20 mouse cellular contexts compared by ENCODE assay signal in the genomic region with DNA sequence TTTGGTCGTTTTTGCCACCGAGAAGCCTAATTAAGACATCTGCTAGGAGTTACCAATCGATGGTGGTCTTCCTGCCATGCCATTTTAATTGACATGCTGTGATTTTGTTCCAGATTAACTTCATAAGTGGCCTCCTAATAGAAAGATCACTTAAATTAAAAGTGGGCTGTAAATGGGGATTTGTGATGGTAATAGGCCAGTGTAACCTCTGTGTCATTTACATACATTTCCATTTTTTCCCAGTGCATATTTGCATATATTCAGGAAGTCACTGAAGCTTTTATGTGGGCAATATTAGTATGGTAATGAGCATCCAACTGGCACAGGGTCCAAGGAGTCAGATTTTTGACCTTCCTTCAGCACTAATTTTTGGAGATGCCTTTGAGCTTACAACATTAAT.
A peak's percentile ranks its signal among the peaks of the same experiment; 100 is the strongest.
DNase-seq lines count a peak whose midpoint lies in the region; ATAC-seq and TF ChIP-seq lines count a peak whose summit lies in the region.
"Had no signal": no experiment of that assay in that cellular context is flagged by ENCODE, and none has a peak within 500 bp of the region (broad histone marks: within the 10 kb centered on the region; RNA-seq: fewer than 3 reads in every experiment).

No protein-coding gene starts in this region.

- intact Hi-C loops in heart, postnatal 36 days (cut with DNase I): no loop called here

- TF ChIP-seq CTCF in forebrain, postnatal 0 days (IDR thresholded peaks at IDR 0.05; ENCODE audit: low read depth): no peak
- no peak for TF ChIP-seq CTCF in hindbrain, postnatal 0 days (IDR thresholded peaks at IDR 0.05; ENCODE audit: low read depth)

- H3K9ac ChIP-seq in forebrain, embryonic 13.5 days: no peak overlapping the region
- H3K9ac ChIP-seq in forebrain, postnatal 0 days: no peak overlapping the region
- no peak overlapping the region for H3K9ac ChIP-seq in hindbrain, embryonic 12.5 days
- H3K9ac ChIP-seq in hindbrain, embryonic 16.5 days (ENCODE audit: low read depth, low read length): no peak overlapping the region
- no peak overlapping the region for H3K9ac ChIP-seq in midbrain, embryonic 14.5 days (replicated peaks; ENCODE audit: low read length)
- no peak overlapping the region for H3K9ac ChIP-seq in midbrain, embryonic 15.5 days
- H3K9ac ChIP-seq in hindbrain, postnatal 0 days (replicated peaks; ENCODE audit: low read length): no peak overlapping the region
- H3K9ac ChIP-seq: heart, embryonic 15.5 days; hindbrain, embryonic 15.5 days had no signal

- no peak overlapping the region for H3K4me3 ChIP-seq in forebrain, embryonic 13.5 days
- H3K4me3 ChIP-seq in forebrain, postnatal 0 days (ENCODE audit: low read depth, low read length): no peak overlapping the region
- no peak overlapping the region for H3K4me3 ChIP-seq in hindbrain, embryonic 12.5 days
- H3K4me3 ChIP-seq in hindbrain, embryonic 16.5 days (ENCODE audit: low read length): no peak overlapping the region
- H3K4me3 ChIP-seq in midbrain, embryonic 14.5 days (replicated peaks; ENCODE audit: low read depth, low read length): no peak overlapping the region
- no peak overlapping the region for H3K4me3 ChIP-seq in midbrain, embryonic 15.5 days
- no peak overlapping the region for H3K4me3 ChIP-seq in hindbrain, postnatal 0 days (ENCODE audit: low read length)
- H3K4me3 ChIP-seq: embryonic facial prominence, embryonic 10.5 days; heart, adult 2 months; heart, embryonic 15.5 days; hindbrain, embryonic 15.5 days had no signal

- H3K4me1 ChIP-seq in forebrain, embryonic 13.5 days: no peaks in the 10 kb centered on the region
- H3K4me1 ChIP-seq in forebrain, postnatal 0 days (ENCODE audit: insufficient read depth): no peaks in the 10 kb centered on the region
- H3K4me1 ChIP-seq in hindbrain, embryonic 12.5 days: no peaks in the 10 kb centered on the region
- no peaks in the 10 kb centered on the region for H3K4me1 ChIP-seq in hindbrain, embryonic 16.5 days (ENCODE audit: control insufficient read depth, insufficient read depth, low read depth, low read length)
- no peaks in the 10 kb centered on the region for H3K4me1 ChIP-seq in midbrain, embryonic 14.5 days (ENCODE audit: control insufficient read depth, insufficient read depth, low read length)
- no peaks in the 10 kb centered on the region for H3K4me1 ChIP-seq in midbrain, embryonic 15.5 days
- no peaks in the 10 kb centered on the region for H3K4me1 ChIP-seq in hindbrain, postnatal 0 days (ENCODE audit: insufficient read depth, low read length)
- H3K4me1 ChIP-seq: embryonic facial prominence, embryonic 10.5 days; heart, embryonic 15.5 days; hindbrain, embryonic 15.5 days had no signal

- no peaks in the 10 kb centered on the region for H3K9me3 ChIP-seq in forebrain, embryonic 13.5 days (replicated peaks)
- no peaks in the 10 kb centered on the region for H3K9me3 ChIP-seq in forebrain, postnatal 0 days (ENCODE audit: low read length)
- H3K9me3 ChIP-seq in hindbrain, embryonic 12.5 days (replicated peaks): no peaks in the 10 kb centered on the region
- H3K9me3 ChIP-seq in hindbrain, embryonic 16.5 days (ENCODE audit: control insufficient read depth, low read length): no peaks in the 10 kb centered on the region
- no peaks in the 10 kb centered on the region for H3K9me3 ChIP-seq in midbrain, embryonic 14.5 days (ENCODE audit: control insufficient read depth, low read length)
- no peaks in the 10 kb centered on the region for H3K9me3 ChIP-seq in midbrain, embryonic 15.5 days
- H3K9me3 ChIP-seq in hindbrain, postnatal 0 days (ENCODE audit: low read length): no peaks in the 10 kb centered on the region
- H3K9me3 ChIP-seq: embryonic facial prominence, embryonic 10.5 days; heart, embryonic 15.5 days; hindbrain, embryonic 15.5 days had no signal

- no peak overlapping the region for H3K4me2 ChIP-seq in forebrain, embryonic 13.5 days
- no peak overlapping the region for H3K4me2 ChIP-seq in forebrain, postnatal 0 days (ENCODE audit: low read depth)
- no peak overlapping the region for H3K4me2 ChIP-seq in hindbrain, embryonic 12.5 days (replicated peaks)
- no peak overlapping the region for H3K4me2 ChIP-seq in hindbrain, embryonic 16.5 days (ENCODE audit: low read length)
- no peak overlapping the region for H3K4me2 ChIP-seq in midbrain, embryonic 14.5 days (ENCODE audit: low read length)
- no peak overlapping the region for H3K4me2 ChIP-seq in midbrain, embryonic 15.5 days
- H3K4me2 ChIP-seq in hindbrain, postnatal 0 days (ENCODE audit: low read depth, low read length): no peak overlapping the region
- H3K4me2 ChIP-seq: heart, embryonic 11.5 days; heart, embryonic 15.5 days; hindbrain, embryonic 15.5 days had no signal

- no peak overlapping the region for H3K27ac ChIP-seq in forebrain, embryonic 13.5 days
- no peak overlapping the region for H3K27ac ChIP-seq in forebrain, postnatal 0 days (ENCODE audit: low read depth, low read length)
- H3K27ac ChIP-seq in hindbrain, embryonic 12.5 days: no peak overlapping the region
- H3K27ac ChIP-seq in hindbrain, embryonic 16.5 days (ENCODE audit: low read depth, low read length): no peak overlapping the region
- no peak overlapping the region for H3K27ac ChIP-seq in midbrain, embryonic 14.5 days (replicated peaks; ENCODE audit: low read depth, low read length)
- no peak overlapping the region for H3K27ac ChIP-seq in midbrain, embryonic 15.5 days
- no peak overlapping the region for H3K27ac ChIP-seq in hindbrain, postnatal 0 days
- H3K27ac ChIP-seq: embryonic facial prominence, embryonic 10.5 days; heart, adult 2 months; heart, embryonic 15.5 days; hindbrain, embryonic 15.5 days had no signal

- no peaks in the 10 kb centered on the region for H3K36me3 ChIP-seq in forebrain, embryonic 13.5 days (ENCODE audit: poor library complexity, severe bottlenecking)
- no peaks in the 10 kb centered on the region for H3K36me3 ChIP-seq in forebrain, postnatal 0 days (ENCODE audit: insufficient read depth)
- H3K36me3 ChIP-seq in hindbrain, embryonic 12.5 days: no peaks in the 10 kb centered on the region
- no peaks in the 10 kb centered on the region for H3K36me3 ChIP-seq in hindbrain, embryonic 16.5 days (ENCODE audit: control insufficient read depth, insufficient read depth, low read length)
- H3K36me3 ChIP-seq in midbrain, embryonic 14.5 days (ENCODE audit: control insufficient read depth, insufficient read depth, low read length): no peaks in the 10 kb centered on the region
- H3K36me3 ChIP-seq in midbrain, embryonic 15.5 days (replicated peaks): no peaks in the 10 kb centered on the region
- no peaks in the 10 kb centered on the region for H3K36me3 ChIP-seq in hindbrain, postnatal 0 days (ENCODE audit: insufficient read depth, low read length)
- H3K36me3 ChIP-seq: embryonic facial prominence, embryonic 10.5 days; heart, embryonic 15.5 days; hindbrain, embryonic 15.5 days had no signal

- DNase-seq in forebrain, postnatal 0 days: no peak
- DNase-seq in midbrain, embryonic 14.5 days: peak; percentile 30
- peak; percentile 5 for DNase-seq in hindbrain, postnatal 0 days (ENCODE audit: low spot score)
- DNase-seq in heart, postnatal 36 days: no peak
- DNase-seq: adrenal gland, postnatal 10 days; cerebellum, adult 18-20 months; cerebellum, adult 9-11 months; cerebellum, postnatal 36 days; gastrocnemius, postnatal 14 days; heart, adult 2 months; heart, postnatal 14 days; kidney, adult 11 months had no signal

- H3K27me3 ChIP-seq in forebrain, embryonic 13.5 days: no peaks in the 10 kb centered on the region
- no peaks in the 10 kb centered on the region for H3K27me3 ChIP-seq in forebrain, postnatal 0 days (ENCODE audit: insufficient read depth, low read length)
- H3K27me3 ChIP-seq in hindbrain, embryonic 12.5 days: no peaks in the 10 kb centered on the region
- H3K27me3 ChIP-seq in hindbrain, embryonic 16.5 days (replicated peaks; ENCODE audit: control insufficient read depth, insufficient read depth, low read length): no peaks in the 10 kb centered on the region
- no peaks in the 10 kb centered on the region for H3K27me3 ChIP-seq in midbrain, embryonic 14.5 days (ENCODE audit: control insufficient read depth, insufficient read depth, low read length)
- H3K27me3 ChIP-seq in midbrain, embryonic 15.5 days (replicated peaks): no peaks in the 10 kb centered on the region
- no peaks in the 10 kb centered on the region for H3K27me3 ChIP-seq in hindbrain, postnatal 0 days (ENCODE audit: insufficient read depth, low read length)
- H3K27me3 ChIP-seq: heart, embryonic 15.5 days; hindbrain, embryonic 15.5 days had no signal

- ATAC-seq in forebrain, embryonic 13.5 days: peak; percentile 62; the same call in 1 of the 2 replicates
- no peak for ATAC-seq in forebrain, postnatal 0 days
- peak; percentile 85 for ATAC-seq in hindbrain, embryonic 12.5 days (ENCODE audit: low FRiP score)
- ATAC-seq in hindbrain, embryonic 16.5 days: no peak
- ATAC-seq in midbrain, embryonic 14.5 days (ENCODE audit: low FRiP score, low TSS enrichment): no peak
- no peak for ATAC-seq in midbrain, embryonic 15.5 days (replicated peaks)
- no peak; the same call in 1 of the 2 replicates for ATAC-seq in hindbrain, postnatal 0 days

- 24% methylated on average over 3 of the region's 3 CpGs for WGBS in forebrain, embryonic 13.5 days
- WGBS in forebrain, postnatal 0 days: 27% methylated on average over 3 of the region's 3 CpGs
- WGBS in hindbrain, embryonic 12.5 days: 42% methylated on average over 3 of the region's 3 CpGs
- WGBS in hindbrain, embryonic 16.5 days: 28% methylated on average over 3 of the region's 3 CpGs
- 24% methylated on average over 3 of the region's 3 CpGs for WGBS in midbrain, embryonic 14.5 days
- 24% methylated on average over 3 of the region's 3 CpGs for WGBS in midbrain, embryonic 15.5 days
- WGBS in hindbrain, postnatal 0 days: 28% methylated on average over 3 of the region's 3 CpGs

Comparison
In these comparisons a context has a peak if more than half of its experiments do, and no peak if none do; other contexts are left out.
1. ATAC-seq: peak in forebrain, embryonic 13.5 days (single experiment) and hindbrain, embryonic 12.5 days (single experiment); none in forebrain, postnatal 0 days (single experiment), hindbrain, embryonic 16.5 days (single experiment), midbrain, embryonic 14.5 days (single experiment), midbrain, embryonic 15.5 days (single experiment) and hindbrain, postnatal 0 days (single experiment).
2. DNase-seq: peak in midbrain, embryonic 14.5 days (single experiment) and hindbrain, postnatal 0 days (single experiment); none in forebrain, postnatal 0 days (single experiment) and heart, postnatal 36 days (0 of 2).